Mouse (Mus musculus): ENCODE results near the gene Ecpas.

Gene Ecpas

GRCm38 (mm10) chr4:58910175-58911068 is 2.1 kb downstream of the Ecpas start:
- no peak for DNase-seq

GRCm38 (mm10) chr4:58907453-58907852 is 5.1 kb downstream of the Ecpas start:
- no peak for DNase-seq

- DNase-seq = no peak
Measured at GRCm38 (mm10) chr4:58898318-58898717, 14.2 kb downstream of the Ecpas start.

- DNase-seq = no peak
Measured at GRCm38 (mm10) chr4:58897436-58897835, 15.1 kb downstream of the Ecpas start.

- DNase-seq = no peak
Measured at GRCm38 (mm10) chr4:58894399-58894798, 18.1 kb downstream of the Ecpas start.

DNA sequence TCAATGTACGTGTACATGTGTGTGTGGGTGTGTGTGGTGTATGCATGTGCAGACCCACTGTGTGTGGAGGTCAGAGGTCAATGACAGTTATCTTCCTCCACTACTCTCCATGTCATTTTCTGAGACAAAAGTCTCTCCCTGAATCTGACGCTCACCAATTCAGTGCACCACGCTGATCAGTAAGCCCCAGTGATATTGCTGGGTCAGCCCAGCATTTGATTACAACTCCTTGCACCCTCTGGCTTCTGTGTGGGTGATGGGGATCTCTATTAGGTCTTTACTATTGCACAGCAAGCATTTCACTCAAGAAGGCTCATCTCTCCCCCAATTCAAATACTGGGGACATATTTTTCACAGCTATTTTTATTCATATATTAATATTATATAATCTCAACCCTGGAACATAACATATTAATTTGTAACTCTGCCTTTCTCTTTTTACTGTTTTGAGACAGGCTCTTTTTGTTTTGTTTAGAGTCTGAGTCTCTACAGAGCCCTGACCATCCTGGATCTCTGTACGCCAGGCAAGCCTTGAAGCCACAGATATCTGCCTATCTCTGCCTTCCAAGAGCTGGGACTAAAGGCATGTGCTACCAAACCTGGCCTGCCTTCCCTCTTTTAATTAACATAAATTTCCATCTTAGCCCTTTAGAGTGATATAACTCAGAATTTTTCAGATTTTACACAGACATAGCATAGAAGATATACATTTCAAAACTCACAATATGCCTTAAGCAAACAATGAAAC is 22.3 kb downstream of the Ecpas start:
- DNase-seq = no peak

- DNase-seq = no peak
Measured at GRCm38 (mm10) chr4:58888568-58888967, 24.0 kb downstream of the Ecpas start.

- DNase-seq = no peak
Measured at GRCm38 (mm10) chr4:58887626-58888025, 24.9 kb downstream of the Ecpas start.

DNA sequence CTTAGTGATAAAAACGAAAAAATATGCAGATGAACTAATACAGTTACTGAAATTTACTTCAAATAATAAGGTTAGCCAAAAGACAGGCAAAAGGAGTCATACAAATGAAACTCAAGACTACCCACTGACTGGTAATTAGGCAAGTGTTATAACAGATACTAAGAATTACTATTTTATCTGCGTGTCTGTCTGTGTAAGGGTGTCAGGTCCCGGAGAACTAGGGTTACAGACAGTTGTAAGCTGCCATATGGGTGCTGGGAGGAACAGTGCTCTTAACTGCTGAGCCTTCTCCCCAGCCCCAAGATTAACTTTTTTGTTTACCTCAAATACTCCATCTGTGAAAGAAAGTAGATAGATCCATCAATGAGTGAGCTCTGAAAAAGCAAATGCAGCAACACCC is 25.8 kb downstream of the Ecpas start:
- no peak for DNase-seq

DNA sequence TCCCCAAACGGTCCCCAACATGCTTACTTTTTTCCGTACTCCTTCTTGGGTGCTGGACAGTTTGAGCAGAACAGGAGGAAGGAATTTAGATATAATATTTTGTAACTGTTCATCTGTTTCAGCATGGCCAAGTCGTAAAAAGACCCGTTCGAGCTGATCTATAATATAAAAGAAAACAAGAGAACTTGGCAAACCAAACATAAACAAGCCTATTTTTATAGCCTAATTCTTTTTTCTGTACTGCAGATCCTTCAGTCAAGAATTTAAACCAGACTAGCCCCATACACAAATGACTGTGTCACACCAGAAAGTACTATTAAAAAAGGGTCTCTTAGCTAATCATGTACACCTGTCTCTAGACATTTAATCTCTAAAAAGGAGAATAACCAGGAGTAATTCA is 27.2 kb downstream of the Ecpas start:
- no peak for DNase-seq

DNA sequence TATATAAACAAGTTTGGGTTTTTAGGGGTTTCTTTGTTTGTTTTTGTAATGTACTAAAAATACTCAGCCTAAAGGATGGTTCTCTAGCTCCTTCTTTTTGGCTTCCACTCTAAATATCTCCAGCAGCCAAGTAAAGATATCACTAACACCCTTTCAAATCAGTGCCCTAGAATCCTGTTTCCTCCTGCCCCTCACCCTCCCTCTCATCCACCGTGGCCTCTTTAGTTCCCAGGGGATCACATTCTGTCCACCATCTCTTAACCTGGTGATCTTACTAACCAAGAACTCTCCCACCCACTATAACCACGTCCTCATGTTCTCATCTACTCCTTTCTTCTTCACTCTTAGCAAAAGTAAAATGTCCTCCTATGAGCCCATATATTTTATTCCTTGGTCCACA is 28.7 kb downstream of the Ecpas start:
- no peak for DNase-seq

DNA sequence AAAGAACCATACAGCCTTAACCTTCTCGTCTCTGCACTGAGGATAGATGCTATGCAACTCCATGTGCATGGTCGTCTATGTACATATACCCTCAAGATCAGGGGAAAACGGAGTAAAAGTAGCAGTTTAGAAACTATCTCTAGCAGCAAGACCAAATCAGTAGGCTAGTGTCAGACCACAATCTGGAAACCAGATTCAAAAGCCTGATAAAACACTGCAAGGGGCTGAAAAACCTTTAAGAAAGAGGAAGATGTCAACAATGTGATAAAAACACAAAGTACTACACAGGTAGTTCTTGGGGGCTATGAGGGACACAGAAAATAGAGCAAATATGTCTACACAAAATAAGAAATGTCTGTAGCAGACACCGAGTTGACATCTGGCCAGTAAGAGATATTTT is 38.2 kb downstream of the Ecpas start:
- DNase-seq = no peak

DNA sequence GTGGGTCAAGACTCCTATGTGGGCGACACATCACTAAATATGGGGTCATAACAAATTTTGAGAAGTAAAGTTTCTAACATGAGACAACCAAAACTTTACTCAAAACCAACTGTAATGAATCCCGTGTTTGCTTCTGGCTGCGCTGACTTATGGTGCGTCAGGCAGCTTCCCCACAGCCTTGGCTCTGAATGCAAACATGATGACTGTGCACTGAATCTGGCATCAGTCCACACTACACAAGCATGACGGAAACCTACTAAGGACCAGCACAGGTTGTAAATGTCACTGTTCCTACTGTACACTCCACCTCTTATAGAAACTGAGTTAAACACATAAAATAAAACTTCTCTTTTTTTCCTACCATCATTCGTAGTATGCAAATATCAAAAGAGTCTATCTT is 45.3 kb downstream of the Ecpas start:
- no peak for DNase-seq

- DNase-seq = no peak
Measured at GRCm38 (mm10) chr4:58832908-58833307, 79.6 kb downstream of the Ecpas start.

- no peak for DNase-seq
Measured at GRCm38 (mm10) chr4:58825921-58826320, 86.6 kb downstream of the Ecpas start.

DNA sequence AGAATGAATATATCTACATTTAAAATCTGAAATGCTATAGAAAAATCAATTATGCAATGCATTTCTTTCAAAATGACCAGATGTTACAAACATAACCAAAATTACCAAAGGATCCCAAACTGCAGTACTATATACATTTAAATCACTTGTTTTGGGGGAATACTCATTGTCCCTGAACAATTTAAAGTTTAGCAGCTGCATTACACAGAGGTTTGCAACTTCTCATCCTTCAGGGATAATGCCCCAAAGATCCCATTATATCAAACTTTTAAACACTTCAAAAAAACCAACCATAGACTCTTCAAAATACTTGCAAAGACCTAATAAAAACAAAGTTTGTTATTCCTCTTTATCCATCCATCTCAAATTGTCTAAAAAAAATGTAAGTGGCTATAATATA is 124.9 kb downstream of the Ecpas start, which contains the start of gene Olfr267:
Gene Olfr267 (minus strand): TSS at position 101 of the 400 bp plus-strand sequence.
- DNase-seq = no peak

GRCm38 (mm10) chr4:58786659-58787058 is 125.9 kb downstream of the Ecpas start:
- DNase-seq = no peak

- DNase-seq = no peak
Measured at GRCm38 (mm10) chr4:58763417-58763816, 149.1 kb downstream of the Ecpas start.

- DNase-seq = no peak
Measured at GRCm38 (mm10) chr4:58749510-58749909, 163.0 kb downstream of the Ecpas start.

DNA sequence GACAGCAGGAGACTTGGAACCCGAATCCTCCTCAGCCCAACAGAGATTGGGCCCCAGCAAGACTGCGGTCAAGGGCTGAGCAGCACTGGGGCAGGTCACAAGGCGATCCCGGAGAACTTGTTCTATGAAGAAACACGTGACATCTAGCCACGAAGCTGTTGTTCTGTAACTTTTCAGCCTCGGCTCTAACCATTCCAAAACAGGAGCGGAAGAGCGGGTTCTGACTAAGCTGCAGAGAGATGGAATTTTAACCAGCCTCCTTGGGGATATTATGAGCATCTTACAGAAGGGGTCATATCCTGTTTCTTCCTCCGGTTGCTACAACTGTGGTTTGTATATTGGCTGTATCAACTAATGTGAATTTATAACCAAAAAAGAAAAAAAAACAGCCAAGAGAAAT is 163.4 kb downstream of the Ecpas start:
- DNase-seq = no peak
